Mouse (Mus musculus): ENCODE measurements around the gene Nle1.

Nle1 gene

DNA sequence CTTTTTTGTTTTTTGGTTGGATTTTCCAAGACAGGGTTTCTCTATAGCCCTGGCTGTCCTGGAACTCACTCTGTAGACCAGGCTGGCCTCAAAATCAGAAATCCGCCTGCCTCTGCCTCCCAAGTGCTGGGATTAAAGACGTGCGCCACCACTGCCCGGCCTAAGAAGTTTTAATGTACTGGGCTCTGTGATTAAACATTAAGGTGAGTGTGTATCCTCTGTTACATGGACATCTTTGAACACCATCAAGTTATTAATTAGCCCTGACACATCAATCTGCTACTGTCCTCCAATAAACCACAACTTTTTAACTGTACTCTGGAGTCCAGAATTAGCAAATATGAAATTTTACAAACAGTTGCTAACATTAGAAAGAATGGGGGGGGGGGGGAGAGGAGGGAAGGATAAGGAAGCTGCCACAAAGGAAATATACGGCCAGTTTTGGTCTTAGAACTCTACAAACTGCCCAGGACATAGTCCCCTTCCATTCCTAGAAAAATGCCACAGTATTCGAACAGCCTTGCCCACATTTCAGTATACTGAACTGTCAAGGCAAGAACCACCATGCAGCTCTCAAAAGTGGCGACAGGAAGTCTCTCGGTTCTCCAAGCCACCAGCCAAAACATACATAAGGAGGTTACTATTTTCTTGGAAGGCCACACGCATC lies 38.6 kb downstream of the Nle1 start:
- DNase-seq (ENCODE audit: low read depth): no peak

- DNase-seq (ENCODE audit: low read depth): no peak
These were observed 40.3 kb downstream of the Nle1 start for GRCm38 (mm10) chr11:82867956-82868355.

DNA sequence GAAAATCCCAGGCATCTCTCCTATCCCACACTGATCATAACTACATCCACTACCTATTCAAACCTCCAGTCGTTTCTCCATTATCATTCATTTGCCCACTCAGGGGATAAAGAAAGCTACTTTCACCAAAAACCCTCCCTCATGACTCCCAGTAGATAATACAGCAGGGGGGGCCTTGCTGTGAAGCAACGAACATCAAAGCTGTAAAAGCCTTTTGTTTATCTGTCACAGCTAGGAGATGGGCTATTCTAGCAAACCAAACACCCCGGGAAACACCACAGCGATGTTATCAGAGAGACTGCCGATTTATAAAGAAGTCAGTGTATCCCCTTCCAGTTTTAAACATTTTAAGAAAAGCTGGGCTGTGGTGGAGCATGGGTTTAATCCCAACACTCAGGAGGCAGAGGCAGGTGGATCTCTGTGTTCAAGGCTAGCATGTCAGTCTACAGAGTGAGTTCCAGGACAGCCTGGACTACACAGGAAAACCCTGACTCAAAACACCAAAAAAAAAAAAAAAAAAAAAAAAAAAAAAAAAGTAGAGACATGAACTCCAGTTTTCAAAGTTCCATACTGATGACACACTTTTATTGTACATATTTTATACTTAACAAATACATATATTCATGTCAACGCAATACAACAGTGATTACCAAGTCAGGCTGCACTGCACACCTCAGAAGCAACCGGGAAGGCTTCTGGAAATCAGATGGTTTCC lies 41.2 kb downstream of the Nle1 start:
- DNase-seq (ENCODE audit: low read depth): no peak

- DNase-seq (ENCODE audit: low read depth): no peak
These were observed 42.3 kb downstream of the Nle1 start for GRCm38 (mm10) chr11:82865957-82866356.

DNA sequence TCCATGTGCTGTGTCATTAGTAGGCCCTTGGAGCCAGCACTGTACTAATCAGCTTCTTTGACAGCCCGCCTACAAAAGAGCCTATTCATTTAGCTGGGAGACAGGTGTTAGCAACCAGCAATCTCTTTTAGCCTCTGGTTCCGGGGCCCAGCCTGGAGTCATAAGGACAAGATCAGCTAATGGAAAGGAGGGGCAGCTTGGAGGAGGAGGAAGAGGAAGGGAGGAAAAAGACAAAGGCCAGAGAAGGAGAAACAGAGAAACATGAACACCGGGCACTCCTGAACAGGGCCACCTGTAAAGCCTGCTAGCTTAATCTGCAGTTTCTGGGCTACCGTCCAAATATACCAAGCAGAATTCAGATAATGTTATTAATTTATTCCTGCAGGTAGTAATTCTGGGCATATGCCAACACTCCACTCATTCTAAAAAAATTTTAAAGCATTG lies 44.7 kb downstream of the Nle1 start:
- no peak for DNase-seq (ENCODE audit: low read depth)

GRCm38 (mm10) chr11:82863059-82863458 lies 45.2 kb downstream of the Nle1 start:
- DNase-seq (ENCODE audit: low read depth): no peak

GRCm38 (mm10) chr11:82862638-82863037 lies 45.6 kb downstream of the Nle1 start:
- no peak for DNase-seq (ENCODE audit: low read depth)

- no peak for DNase-seq (ENCODE audit: low read depth)
These were observed 46.7 kb downstream of the Nle1 start for GRCm38 (mm10) chr11:82861558-82861957.

GRCm38 (mm10) chr11:82860759-82861158 lies 47.5 kb downstream of the Nle1 start:
- no peak for DNase-seq (ENCODE audit: low read depth)

GRCm38 (mm10) chr11:82857307-82857848 lies 50.8 kb downstream of the Nle1 start:
- DNase-seq (ENCODE audit: low read depth): no peak

GRCm38 (mm10) chr11:82856032-82856431 lies 52.2 kb downstream of the Nle1 start:
- DNase-seq (ENCODE audit: low read depth): no peak

DNA sequence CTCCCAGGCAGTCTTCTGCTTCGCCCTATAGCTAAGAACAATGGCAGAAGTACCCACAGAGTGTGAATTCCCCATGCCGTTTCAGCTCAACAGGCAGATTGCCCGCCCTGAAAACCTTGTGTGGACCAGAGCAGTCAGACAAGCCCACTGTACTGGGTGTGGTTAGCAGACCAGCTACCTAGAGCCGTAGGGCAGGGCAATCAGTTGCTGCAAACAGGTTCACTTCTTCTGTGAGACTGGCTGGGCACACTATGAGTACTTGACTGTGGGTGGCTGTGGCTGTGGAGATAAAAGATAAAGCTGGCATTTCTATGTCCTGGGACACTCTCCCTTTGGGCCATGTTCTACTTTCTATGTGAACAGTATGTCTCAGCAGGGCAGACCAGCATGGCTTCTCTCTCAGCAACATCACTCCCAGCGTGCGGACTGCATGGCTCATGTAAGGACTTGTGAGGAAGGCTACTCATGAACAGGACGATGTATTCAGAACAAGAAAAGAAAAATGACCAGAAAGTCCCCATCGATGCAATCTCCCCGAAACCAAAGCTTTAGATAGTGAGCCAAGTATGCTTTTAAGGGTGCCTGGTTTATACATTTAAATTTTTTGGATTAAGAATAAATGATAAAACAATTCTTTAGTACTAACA lies 52.8 kb downstream of the Nle1 start:
- DNase-seq (ENCODE audit: low read depth): no peak

DNA sequence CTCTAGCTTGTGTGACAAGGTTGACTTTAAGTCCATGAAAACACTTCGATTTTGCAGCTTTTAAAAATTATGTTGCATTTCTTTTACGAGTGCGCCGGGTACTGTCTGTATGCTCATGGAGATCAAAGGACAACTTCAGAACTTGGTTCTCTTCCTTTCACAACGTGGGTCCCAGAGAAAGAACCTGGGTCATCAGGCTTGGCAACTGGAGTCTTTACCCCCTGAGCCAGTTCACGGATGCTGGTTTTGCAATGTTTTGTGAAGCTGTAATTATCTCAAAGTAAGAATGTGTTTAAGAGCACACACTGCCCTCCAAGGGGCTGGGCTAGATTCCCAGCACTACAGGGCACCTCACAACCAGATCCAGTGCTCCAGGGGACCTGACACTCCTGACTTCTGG lies 54.1 kb downstream of the Nle1 start:
- no peak for DNase-seq (ENCODE audit: low read depth)

GRCm38 (mm10) chr11:82852958-82853357 lies 55.3 kb downstream of the Nle1 start:
- no peak for DNase-seq (ENCODE audit: low read depth)

- DNase-seq (ENCODE audit: low read depth): no peak
These were observed 55.7 kb downstream of the Nle1 start for GRCm38 (mm10) chr11:82852540-82852939.

GRCm38 (mm10) chr11:82852115-82852514 lies 56.1 kb downstream of the Nle1 start:
- no peak for DNase-seq (ENCODE audit: low read depth)

Measured in induced T-regulatory cell, adult 2 months (primary cell).